Mouse (Mus musculus): ENCODE results near the gene Nrtn. TPM values are rescaled to one million over a fixed set of nuclear protein-coding genes. Genes with fewer than 3 reads are reported as not detected.

The Nrtn gene
- polyA plus RNA-seq, 2 experiments from 2014 or later, result not detected

DNA sequence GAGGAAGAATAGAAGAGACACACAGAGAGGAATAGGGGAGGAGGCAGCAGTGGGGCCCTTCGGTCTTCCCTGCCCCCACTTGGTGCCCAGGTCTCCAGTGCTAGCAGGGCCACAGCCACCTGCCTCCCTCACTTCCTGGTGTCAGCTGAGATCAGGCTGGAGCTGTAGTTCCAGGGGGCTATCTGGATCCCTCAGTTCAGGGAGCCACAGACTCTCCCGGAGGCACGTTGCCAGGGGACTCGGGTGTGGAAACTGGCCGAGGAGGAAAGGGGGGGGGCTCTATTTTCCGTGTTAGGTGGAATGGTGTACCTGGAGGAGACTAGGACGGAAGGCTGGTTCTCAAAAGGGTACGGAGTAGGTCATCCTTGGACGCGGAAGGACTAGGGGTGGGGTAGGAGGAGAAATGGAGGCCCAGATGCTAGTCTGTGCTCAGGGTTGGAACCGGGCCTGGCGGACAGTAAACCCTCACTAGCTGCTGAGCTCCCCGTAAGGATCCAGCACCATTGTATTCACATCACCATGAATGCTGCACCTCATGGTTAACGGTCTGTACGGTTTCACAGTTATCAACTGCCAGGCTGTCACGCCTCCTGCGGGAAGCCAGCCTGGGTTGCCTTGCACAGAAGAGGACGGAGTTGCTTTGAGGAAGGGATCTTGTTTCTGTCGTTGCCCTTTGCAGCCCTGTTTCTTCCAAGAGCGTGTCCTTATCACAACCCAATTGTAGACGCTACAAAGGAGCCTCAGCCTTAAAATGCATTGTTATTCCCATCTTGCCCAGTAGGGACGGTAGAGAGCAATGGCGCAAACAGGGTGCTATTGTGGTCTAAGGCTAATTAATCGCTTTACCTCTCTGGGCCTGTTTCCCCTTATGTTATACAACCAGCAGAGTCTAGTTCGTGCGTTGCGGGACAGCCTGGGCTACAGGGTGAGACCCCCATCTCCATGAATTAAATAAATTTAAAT, 5.7 kb upstream of the Nrtn start:
- ATAC-seq, result peak; percentile 37

DNA sequence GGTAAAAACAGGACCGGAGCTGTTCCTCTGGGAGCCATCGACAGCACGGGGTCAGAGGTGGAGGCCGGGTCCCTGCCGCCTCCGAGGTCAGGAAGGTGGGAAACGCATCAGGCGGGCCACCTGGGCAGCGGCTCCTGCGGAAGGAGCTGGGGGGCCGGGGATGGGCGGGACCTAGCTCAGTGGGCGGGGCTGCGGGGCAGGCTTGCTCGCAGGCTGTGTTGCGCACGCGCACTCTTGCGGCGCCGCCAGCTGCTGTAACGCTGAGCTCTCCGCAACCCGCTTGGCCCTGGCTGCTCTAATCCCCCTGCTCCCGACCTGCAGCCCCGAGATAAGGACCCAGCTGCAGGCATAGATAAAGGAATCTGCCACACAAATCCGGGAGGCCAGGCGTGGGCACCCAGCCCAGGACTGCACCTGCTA, 4.7 kb upstream of the Nrtn start:
- ATAC-seq, result peak; percentile 33

DNA sequence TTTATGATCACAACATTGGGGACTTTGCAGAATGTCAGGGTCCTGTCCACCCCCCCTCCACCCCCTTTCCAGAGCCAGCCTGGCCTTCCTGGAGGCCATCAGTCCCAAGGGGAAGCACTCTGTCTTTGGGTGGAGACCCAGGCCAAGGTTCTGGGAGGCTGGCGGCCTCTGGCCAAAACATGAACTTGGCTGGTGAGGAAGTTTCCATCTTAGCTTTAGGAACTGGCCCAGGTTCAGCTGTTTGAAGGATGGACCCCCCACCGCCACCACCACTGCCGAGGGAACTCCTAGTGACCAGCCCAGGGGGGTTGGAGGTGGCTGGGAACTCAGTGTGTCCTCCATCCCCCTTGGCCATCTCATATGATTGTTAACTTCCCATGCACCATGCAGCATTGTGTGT, 3.7 kb upstream of the Nrtn start:
- no peak for ATAC-seq

DNA sequence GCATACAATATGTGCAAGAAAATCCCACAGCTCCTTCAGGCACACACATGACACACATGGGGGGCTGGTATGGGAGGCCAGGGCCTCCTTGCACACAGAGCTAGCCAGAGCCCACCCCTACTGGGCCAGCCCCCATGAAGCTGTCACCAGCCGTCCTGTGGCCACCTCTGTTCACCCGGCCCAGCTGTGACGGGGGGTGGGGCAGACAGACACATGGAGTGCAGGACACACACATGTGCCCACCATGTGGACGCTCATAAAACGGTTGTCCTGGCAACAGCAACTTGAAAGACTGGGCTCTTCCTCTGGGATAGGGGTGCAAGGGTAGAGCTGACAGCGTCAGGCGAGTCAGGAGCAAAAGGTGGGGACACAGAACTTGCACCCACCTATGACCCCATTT, 1.9 kb upstream of the Nrtn start:
- no peak for ATAC-seq

DNA sequence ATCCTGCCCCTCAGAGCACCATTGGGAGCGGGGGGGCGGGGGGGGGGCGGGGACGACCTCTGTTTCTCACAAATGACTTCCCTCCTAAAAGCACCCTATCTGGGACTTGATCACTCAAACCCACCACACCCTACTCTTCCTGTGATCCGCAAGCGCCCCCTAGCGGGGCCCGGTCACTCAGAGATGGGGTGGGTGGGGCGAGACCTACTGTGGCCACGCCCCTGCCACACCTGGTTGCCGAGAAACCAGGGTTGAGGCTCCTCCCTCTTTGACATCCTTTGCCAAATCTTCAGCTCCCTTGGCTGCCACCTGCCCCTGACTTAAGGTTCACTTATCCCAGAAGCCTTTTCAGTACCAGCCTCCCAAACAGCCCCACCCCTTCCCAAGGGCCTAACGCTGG, 802 bp upstream of the Nrtn start:
- peak; percentile 50 for ATAC-seq

DNA sequence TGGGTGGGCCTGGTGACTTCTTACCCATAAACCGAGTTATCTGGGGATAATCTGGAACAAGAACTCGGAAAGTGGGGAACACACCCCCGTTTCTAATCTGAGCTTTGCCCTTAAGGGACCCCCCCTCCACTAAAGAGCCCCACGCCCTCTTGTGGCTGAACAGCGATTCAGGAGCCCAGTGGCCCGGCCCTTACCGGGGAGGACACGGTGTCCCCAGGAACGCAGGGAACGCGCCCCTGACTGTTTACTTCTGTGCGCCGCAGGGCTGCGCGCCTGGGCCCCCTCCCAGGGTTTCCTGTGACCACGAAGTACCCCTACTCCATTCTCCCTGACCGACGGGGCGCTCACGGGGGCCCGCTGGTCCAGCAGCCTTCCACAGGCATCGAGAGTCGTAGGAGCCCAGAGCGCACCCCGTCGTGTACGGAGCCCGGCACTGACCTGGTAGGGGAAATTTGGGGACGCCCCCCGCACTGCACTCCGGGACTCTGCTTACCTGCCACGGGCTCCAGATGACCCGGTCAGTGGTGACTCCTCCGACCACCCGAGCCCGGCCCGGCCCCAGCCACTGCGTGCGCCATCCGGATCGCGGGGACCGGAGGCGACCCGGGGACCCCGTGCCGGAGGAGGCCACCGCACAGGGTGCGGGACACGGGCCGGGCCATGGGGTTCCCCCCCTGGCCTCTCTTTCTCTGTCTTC, 479 bp downstream of the Nrtn start:
- no peak for ATAC-seq

DNA sequence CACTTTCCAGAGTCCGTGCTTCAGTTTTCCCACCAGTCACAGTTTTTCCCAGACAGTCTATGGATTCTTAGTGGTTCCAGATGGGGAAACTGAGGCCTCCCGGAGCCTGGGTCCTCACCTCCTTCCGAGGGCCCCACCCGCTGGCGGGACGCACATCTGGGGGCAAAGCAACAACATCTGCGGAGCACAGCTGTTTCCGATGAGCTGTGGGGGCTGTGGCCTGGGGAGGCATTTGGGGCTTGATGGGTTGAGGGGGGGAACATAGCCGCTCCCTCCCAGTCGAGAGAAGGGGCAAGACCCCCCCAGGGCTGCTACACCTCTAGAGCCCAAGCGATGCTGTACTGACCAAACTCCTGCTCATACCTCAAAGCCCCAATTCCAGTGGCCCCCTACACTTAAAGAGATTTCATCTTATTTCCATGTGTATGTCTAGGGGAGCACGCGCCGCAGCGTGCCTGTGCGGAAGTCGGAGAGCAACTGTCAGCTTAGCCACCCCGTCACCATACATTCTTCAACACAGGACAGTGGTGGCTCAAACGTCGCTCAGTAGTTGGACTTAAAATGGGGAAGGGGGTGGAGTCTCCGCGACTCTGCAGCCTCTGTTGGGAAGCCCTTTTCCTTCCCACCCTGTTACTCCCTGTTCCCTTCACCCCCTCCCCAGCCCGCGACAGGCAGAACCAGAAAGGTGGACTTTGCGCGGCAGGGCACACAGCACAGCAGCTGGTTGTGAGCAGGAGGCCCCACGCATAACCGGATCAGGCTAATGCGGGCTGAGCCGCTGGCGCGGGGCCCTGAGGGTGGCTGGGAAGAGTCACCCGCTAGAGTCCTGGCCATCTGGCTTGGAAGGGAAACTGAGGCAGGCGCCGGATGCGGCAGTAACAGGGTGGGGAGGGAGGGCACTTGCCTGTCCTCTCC, 2.8 kb downstream of the Nrtn start:
- ATAC-seq, result no peak

DNA sequence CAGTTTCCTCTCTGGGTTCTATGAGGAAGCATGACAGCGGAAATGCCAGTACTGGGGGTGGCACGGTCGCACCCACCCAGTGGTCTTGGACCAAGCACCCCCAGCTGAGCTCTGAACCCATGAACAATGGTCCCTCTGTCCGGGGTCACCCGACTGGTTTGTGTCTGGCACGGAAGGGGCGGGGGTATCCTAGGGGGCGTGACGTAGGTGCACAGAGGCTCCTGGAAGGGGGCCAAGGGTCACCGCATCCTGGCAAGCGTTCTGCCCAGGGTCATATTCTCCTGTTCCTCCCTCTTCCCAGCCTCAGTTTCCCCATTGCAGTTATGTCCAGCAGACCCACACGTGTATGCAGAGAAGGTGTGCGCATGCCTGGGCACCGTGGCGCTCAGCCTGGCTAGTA, 3.9 kb downstream of the Nrtn start:
- no peak for ATAC-seq

DNA sequence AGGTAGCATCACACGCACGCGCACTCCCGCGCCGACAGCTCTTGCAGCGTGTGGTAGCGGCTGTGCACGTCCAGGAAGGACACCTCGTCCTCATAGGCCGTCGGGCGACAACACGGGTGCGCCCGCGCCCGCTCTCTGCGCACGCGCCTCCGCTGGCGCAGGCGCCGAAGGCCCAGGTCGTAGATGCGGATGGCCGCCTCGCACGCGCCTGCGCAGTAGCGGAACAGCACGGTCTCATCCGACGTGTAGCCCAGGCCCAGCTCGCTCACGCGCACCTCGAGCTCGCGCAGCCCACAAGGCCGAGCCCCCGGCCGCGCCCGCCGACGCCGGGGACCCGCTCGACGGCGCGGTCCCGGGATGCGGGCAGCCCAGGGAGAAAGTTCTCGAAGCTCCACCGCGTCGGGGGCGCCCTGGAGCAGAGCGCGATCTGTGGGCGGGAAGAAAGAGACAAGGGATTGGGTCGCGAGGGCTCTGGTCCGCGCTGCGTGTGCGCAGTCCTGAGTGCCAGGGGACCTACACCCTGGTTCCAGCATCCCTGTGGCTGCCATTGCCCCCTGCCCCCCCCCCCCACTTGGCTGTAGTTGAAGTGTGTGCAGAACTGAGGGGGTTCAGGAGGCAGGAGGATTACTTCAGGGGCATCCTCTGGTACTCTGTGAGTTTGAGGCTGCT, 5.8 kb downstream of the Nrtn start:
- no peak for ATAC-seq

DNA sequence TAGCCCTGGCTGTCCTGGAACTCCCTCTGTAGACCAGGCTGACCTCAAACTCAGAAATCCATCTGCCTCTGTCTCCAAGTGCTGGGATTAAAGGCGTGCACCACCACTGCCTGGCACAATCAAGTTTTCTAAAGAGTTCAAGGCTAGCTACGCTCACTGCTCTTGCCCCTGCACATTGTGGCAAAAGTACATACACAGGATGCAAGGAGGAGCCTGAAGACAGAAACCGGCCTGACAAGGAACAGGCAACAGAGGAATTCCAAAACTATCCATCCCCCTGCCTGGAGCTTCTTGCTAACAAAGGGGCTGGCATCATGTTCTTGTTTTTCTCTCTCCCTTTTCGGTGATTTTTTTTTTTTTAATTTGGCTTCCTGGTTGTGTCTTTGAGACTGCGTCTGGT, 13.2 kb downstream of the Nrtn start:
- ATAC-seq, result no peak

DNA sequence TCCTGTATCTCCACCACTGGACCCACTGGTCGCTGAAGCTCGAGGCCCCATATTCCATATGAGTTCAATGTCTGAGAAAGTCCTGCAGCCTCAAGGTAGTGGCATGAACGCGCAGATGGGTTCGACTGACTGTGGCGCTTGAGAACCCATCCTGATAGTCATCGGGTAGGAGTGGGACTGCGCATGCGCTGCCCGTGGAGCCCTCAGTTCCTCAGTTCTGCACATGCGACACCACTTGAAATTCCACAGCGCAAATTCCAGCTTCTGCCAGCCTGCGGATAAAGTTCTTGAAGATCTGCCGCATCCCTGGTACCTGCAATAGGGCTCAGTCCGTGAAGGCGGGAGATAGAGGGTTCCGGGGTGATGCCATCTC, 16.6 kb downstream of the Nrtn start:
- no peak for ATAC-seq

DNA sequence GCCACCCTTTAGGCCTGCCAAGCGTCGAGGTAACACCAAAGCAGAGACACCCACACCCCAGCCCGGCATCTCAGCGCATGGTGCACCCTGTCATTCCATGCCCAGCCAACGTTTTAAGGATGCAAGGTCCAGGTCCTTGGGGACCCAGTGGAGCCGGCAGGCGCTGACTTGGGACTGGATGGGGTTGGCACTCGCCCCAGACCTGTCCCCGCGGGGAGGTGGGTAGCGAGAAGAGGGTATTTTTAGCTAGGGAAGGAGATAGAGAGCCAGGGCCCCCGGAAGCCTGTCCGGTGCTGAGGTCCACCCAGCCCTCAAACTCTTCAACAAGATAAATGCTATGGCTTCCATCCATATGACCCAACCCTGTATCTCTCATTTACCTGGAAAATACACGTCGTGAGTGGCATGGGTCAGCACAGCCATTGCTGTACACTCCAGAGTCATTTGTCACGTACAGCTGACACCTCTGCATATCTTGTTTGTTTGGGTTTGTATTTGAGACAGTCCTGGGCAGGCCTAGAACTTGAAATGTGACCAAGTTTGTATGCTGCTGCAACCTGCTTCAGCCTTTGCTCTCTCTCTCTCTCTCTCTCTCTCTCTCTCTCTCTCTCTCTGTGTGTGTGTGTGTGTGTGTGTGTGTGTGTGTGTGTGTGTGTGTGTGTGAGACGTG, 17.1 kb downstream of the Nrtn start:
- ATAC-seq, result no peak

DNA sequence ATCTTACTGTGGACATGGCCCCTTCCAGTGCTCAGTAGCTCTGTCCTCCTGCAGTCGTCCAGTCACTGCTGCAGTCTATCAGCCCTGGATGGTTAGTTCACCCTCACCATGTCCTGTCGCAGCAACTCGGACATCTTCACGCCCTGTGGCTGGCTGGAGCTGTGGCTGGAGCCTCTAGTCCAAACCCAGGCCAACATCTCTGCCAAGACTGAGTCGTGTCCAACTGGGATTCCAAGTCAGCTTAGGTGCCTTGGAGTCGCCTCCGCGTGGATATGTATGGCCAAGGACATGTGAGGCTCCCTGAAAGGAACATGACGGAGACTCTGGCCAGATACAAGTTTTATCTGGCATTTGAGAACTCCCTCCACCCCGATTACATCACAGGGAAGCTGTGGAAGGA, 19.1 kb downstream of the Nrtn start:
- no peak for ATAC-seq

DNA sequence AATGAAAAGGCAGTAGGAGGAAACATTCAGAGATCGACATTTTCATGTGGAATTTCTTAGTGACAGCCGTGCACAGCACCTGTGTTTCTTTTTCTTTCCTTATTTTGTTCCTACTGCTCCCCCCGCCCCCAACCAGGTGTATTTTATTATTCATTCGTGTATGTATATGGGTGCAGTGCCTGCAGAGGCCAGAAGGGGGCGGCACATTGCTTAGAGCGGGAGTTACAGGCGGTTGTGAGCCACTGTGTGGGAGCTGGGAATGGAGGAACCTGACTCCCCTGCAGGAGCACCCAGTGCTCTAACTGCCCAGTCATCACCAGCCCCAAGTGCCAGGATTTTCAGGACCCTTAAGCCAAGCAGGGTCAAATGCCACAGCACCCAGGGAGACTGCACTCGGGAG, 20.8 kb downstream of the Nrtn start:
- no peak for ATAC-seq

DNA sequence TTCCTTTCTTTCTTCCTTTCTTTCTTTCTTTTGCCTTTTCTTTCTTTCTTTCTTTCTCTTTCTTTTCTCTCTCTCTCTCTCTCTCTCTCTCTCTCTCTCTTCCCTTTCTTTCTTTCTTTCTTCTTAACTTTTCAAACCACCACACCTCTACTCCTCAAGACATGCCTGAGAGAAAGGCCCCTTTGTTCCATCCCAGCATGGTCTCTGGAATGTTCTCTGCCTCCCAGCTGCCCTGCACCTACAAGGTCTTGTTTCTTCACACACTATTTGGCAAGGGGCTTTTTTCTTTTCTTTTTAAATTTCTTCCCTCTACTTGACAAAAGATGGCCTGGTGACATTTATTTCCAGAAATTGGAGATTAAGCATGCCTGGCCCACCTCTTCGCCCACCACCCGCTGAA, 27.7 kb downstream of the Nrtn start:
- ATAC-seq, result no peak

DNA sequence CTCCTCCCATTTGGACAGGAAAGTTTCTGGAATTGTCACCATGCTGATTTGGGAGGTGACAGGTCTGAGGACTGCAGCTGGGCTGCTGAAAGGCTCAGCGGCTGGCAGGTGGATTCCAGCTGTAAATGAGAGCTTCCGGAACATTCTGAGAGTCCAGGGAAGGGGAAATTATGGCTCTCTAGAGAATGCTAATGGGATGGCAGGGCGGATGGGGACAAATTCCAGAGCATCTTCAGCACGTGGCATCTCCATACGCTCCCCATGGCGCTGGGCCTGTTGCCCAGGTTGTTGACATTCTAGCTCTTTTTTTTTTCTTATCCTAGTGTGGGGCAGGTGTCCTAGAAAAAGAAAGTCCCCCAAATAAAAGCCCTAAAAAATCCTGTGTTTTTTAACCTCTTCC, 28.2 kb downstream of the Nrtn start:
- ATAC-seq, result no peak

DNA sequence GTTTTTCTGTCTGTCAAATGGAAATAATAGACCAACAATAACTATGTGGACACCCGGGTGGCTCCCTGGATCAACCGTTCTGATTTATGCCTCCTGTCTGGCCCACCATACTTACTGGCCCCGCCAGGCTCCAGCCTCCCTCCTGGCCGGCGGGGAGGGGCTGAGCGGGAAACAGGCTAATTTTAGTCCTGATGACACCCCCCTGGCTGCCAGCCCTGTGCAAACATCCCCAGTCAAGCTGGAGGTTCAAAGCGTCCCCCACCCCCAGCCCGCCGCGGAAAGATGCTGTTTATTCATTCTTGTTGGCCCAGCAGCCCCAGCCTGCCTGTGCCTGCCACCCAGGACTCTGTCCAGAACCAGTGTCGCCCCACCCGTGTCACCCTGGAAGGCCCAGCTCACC, 29.2 kb downstream of the Nrtn start:
- no peak for ATAC-seq

DNA sequence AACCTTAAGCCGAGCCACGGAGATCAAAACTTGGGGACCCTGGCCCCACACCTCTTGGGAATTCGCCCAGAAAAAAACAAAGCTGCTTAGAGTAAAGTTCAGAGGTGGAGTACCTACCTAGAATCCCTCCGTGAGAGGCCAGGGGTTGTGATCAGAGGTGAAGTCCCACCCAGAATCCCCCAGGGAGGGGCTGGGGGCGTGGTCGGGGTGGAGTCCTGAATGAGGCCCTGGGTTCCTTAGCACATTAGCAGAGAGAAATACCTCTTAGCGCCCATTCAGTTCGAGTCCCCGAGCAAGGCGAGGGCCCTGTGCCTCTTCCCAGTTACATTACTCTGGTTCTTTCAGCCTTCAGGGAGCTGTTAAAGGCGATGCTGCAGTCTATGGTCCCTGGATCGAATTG, 29.7 kb downstream of the Nrtn start:
- ATAC-seq, result no peak

DNA sequence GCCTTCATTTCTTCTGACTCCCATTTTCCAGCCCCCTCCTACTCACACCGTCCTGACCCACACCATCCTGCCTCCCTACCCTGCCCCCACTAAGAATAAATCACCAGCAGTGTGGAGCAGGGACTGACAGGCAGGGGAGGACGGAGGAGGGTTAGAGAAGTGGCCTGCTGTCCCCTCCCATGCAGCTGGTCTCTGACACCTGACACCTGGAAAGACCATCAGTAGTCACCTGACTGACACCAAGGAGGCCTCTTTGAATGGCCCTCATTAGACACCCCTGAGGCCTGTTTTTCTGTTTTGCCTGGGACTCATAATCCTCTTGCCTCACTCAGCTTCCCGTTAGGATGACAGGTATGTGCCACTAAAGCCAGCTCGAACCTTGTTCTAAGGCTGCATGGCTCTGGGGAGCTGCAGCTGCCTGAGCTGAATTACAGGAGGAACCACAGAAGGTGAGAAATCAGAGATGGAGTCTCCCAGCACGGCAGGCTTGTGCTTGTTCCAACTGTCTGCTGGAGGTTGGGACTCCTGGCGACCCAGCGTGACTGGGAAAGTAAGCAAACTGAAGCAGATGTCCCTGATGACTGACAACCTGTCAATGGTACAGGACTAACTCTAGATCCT, 30.2 kb downstream of the Nrtn start:
- no peak for ATAC-seq

DNA sequence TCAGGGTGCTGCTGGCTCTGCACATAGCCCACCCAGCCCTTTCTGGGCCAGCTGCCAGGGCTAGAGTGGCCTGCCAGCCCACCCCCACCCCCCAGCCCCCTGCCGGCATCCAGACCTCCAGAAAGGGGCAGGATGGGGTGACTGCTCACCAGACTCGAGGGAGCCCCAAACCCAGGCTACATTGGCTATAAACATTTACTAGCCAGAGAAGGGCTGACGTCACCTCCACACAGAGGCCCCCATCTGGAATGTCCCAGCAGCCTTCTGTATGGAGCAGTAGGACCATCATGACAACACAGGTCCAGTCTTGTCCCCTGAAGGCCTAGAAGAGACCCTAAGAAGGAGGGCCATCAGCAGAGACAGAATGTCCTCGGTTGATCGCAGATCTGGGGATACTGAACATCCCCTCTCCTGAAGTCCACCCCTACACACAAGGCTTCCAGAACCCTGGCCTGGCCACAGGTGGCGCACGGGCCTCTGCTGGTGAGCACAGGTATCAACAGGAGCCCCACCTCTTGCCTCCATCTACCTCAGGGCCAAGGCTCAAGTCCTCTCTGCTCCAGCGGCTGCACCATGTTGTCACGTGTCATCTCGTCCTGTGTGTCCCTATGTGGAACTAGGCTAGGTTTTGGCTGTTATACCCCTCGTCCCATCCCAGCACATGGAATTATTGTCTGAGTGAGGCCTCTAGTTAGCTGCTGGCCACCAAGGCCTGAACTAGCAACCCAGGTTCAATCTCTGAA, 33.7 kb downstream of the Nrtn start:
- ATAC-seq, result no peak

DNA sequence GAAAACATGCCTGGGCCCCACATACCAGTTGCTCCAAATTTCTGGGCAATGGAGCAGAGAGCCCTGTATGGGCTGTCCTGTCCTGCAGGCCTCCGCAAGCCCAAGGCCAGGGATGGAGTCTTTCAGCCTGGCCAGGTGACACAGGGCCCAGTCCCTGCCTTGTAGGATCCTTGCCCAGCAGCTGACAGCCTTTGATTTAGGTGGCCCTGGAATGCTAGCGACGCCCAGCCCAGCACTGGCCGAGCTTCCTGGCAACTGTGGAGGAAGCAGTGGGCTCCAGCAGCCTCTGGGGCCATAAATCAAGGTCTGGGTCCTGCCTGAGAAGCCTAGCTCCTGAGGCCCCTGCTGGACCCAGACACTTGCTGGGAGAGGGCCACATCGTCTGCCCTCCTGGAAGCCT, 34.9 kb downstream of the Nrtn start:
- no peak for ATAC-seq

Data from CD4-positive, CD25-positive, alpha-beta regulatory T cell, adult 4 months (primary cell).